Mouse (Mus musculus): ENCODE results near the gene Trir.

DNA sequence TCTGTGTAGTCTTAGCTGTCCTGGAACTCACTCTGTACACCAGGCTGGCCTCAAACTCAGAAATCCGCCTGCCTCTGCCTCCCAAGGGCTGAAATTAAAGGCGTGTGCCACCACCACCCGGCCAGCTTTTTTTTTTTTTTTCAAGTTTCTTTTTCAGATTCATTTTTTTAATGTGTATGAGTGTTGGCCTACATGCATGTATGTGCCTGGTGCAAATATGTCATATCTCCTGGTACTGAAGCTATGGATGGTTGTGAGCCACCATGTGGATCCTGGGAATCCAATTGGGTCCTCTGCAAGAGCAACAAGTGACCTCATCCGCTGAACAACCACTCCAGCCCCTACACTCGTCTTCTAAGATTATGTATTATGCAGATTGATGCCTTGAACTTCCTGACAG lies 39.2 kb upstream of the Trir start:
- TF ChIP-seq POLR2A (IDR thresholded peaks at IDR 0.05; ENCODE audit: borderline replicate concordance, extremely low read depth, low read depth, low read length) = no peak
- TF ChIP-seq CTCF (IDR thresholded peaks at IDR 0.05; ENCODE audit: insufficient read depth, low read length) = no peak
